Mouse (Mus musculus): ENCODE measurements around the gene Gpd1l. TPM values are rescaled to one million over a fixed set of nuclear protein-coding genes. Genes with fewer than 3 reads are reported as not detected.

The Gpd1l gene
- polyA plus RNA-seq, 1 experiment, result 3.2 TPM

DNA sequence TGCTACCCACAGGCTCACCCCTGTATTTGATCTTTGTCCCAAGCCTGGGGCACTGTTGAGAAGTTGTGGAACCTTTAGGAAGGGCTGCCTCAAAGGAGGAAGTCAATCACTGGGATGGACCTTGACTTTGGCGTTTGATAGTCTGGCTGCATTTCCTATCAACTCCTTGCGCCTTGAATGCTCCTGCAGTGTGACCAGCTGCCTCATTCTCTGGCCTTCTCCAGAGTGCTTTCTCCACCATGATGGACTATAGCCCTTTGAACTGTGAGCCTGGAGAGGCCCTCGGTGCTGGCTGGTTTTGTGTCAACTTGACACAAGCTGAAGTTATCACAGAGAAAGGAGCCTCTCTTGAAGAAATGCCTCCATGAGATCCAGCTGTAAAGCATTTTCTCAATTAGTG, 10.9 kb upstream of the Gpd1l start:
- Histone ChIP-seq H3K36me3 (ENCODE audit: control insufficient read depth, insufficient read depth, low read length) (no peaks in the 10 kb centered on the region), H3K4me1 (ENCODE audit: control insufficient read depth, insufficient read depth, low read length) (no peaks in the 10 kb centered on the region), H3K4me3 (ENCODE audit: control insufficient read depth, low read depth, low read length) (no peak overlapping the region), H3K27me3 (ENCODE audit: control insufficient read depth, insufficient read depth, low read length) (no peaks in the 10 kb centered on the region), H3K27ac (ENCODE audit: control insufficient read depth, insufficient read depth, low read depth, low read length) (no peak overlapping the region)
- TF ChIP-seq POLR2A (IDR thresholded peaks at IDR 0.05; ENCODE audit: control insufficient read depth, low read depth, low read length) (no peak), CTCF (IDR thresholded peaks at IDR 0.05; ENCODE audit: control insufficient read depth, insufficient read depth, insufficient replicate concordance, low read depth, low read length) (no peak)

- TF ChIP-seq POLR2A (IDR thresholded peaks at IDR 0.05; ENCODE audit: control insufficient read depth, low read depth, low read length), result no peak
- TF ChIP-seq CTCF (IDR thresholded peaks at IDR 0.05; ENCODE audit: control insufficient read depth, insufficient read depth, insufficient replicate concordance, low read depth, low read length), result no peak
- Histone ChIP-seq H3K36me3 (ENCODE audit: control insufficient read depth, insufficient read depth, low read length) (no peaks in the 10 kb centered on the region), H3K27ac (ENCODE audit: control insufficient read depth, insufficient read depth, low read depth, low read length) (no peak overlapping the region), H3K4me3 (ENCODE audit: control insufficient read depth, low read depth, low read length) (no peak overlapping the region), H3K27me3 (ENCODE audit: control insufficient read depth, insufficient read depth, low read length) (no peaks in the 10 kb centered on the region), H3K4me1 (ENCODE audit: control insufficient read depth, insufficient read depth, low read length) (peaks cover 16% of the 10 kb centered on the region)
Observed at GRCm38 (mm10) chr9:114936687-114937086, 2.9 kb upstream of the Gpd1l start.

- Histone ChIP-seq H3K4me3 (ENCODE audit: control insufficient read depth, low read depth, low read length) (no peak overlapping the region), H3K4me1 (ENCODE audit: control insufficient read depth, insufficient read depth, low read length) (peaks cover 16% of the 10 kb centered on the region), H3K27ac (ENCODE audit: control insufficient read depth, insufficient read depth, low read depth, low read length) (no peak overlapping the region), H3K36me3 (ENCODE audit: control insufficient read depth, insufficient read depth, low read length) (no peaks in the 10 kb centered on the region), H3K27me3 (ENCODE audit: control insufficient read depth, insufficient read depth, low read length) (no peaks in the 10 kb centered on the region)
- TF ChIP-seq CTCF (IDR thresholded peaks at IDR 0.05; ENCODE audit: control insufficient read depth, insufficient read depth, insufficient replicate concordance, low read depth, low read length), result no peak
- no peak for TF ChIP-seq POLR2A (IDR thresholded peaks at IDR 0.05; ENCODE audit: control insufficient read depth, low read depth, low read length)
Observed at GRCm38 (mm10) chr9:114935321-114935720, 1.5 kb upstream of the Gpd1l start.

DNA sequence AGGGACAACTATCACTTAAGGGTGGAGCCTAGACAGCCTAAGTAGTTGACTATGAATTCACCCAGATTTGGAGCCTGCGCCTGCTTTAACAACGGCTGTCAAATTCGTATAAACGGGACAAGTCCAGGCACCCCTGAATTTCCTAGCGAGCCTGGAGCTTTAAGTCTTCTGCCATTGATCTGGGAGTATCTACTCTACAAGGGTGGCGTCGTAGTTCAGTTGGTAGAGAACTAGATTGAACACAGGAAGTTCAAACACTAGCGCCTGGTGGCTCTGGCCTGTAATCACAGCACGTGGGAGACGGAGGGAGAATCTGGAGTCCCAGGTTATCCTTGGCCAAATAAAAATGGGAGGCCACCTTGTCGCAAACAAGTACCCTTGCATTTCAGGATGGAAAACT, 444 bp upstream of the Gpd1l start:
- Histone ChIP-seq H3K27ac (ENCODE audit: control insufficient read depth, insufficient read depth, low read depth, low read length) (no peak overlapping the region), H3K4me1 (ENCODE audit: control insufficient read depth, insufficient read depth, low read length) (peaks cover 16% of the 10 kb centered on the region), H3K4me3 (ENCODE audit: control insufficient read depth, low read depth, low read length) (peak overlapping the region; percentile 90), H3K36me3 (ENCODE audit: control insufficient read depth, insufficient read depth, low read length) (no peaks in the 10 kb centered on the region), H3K27me3 (ENCODE audit: control insufficient read depth, insufficient read depth, low read length) (no peaks in the 10 kb centered on the region)
- no peak for TF ChIP-seq POLR2A (IDR thresholded peaks at IDR 0.05; ENCODE audit: control insufficient read depth, low read depth, low read length)
- no peak for TF ChIP-seq CTCF (IDR thresholded peaks at IDR 0.05; ENCODE audit: control insufficient read depth, insufficient read depth, insufficient replicate concordance, low read depth, low read length)

- H3K4me1 ChIP-seq (ENCODE audit: control insufficient read depth, insufficient read depth, low read length), result peaks cover 16% of the 10 kb centered on the region
- H3K36me3 ChIP-seq (ENCODE audit: control insufficient read depth, insufficient read depth, low read length), result no peaks in the 10 kb centered on the region
- H3K27ac ChIP-seq (ENCODE audit: control insufficient read depth, insufficient read depth, low read depth, low read length), result peak overlapping the region; percentile 72
- H3K27me3 ChIP-seq (ENCODE audit: control insufficient read depth, insufficient read depth, low read length), result no peaks in the 10 kb centered on the region
- peak overlapping the region; percentile 90 for H3K4me3 ChIP-seq (ENCODE audit: control insufficient read depth, low read depth, low read length)
- TF ChIP-seq POLR2A (IDR thresholded peaks at IDR 0.05; ENCODE audit: control insufficient read depth, low read depth, low read length) (no peak), CTCF (IDR thresholded peaks at IDR 0.05; ENCODE audit: control insufficient read depth, insufficient read depth, insufficient replicate concordance, low read depth, low read length) (no peak)
Observed at GRCm38 (mm10) chr9:114933037-114933722, 607 bp downstream of the Gpd1l start.

DNA sequence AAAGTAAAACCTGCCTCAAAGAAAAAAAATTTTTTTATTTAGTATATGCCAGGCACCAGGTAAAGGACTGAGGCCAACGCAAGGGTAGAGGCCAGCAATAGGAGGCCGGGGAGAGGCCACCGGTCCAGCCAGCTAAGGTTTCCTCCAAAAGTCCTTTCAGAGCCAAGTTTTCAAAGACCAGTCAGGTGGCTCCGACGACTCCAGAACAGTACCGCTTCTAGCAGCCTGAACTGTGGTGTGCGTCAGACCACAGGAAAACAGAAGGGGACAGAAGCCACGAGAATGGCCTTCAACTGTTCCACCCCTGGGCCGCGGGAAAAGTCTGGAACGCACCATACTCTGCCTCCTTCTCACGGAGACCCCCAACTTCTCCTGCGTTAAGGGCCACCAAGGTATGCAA, 1.2 kb downstream of the Gpd1l start:
- Histone ChIP-seq H3K4me3 (ENCODE audit: control insufficient read depth, low read depth, low read length) (peak overlapping the region; percentile 90), H3K4me1 (ENCODE audit: control insufficient read depth, insufficient read depth, low read length) (peaks cover 16% of the 10 kb centered on the region), H3K27me3 (ENCODE audit: control insufficient read depth, insufficient read depth, low read length) (no peaks in the 10 kb centered on the region), H3K27ac (ENCODE audit: control insufficient read depth, insufficient read depth, low read depth, low read length) (no peak overlapping the region), H3K36me3 (ENCODE audit: control insufficient read depth, insufficient read depth, low read length) (no peaks in the 10 kb centered on the region)
- TF ChIP-seq CTCF (IDR thresholded peaks at IDR 0.05; ENCODE audit: control insufficient read depth, insufficient read depth, insufficient replicate concordance, low read depth, low read length) (no peak), POLR2A (IDR thresholded peaks at IDR 0.05; ENCODE audit: control insufficient read depth, low read depth, low read length) (no peak)

GRCm38 (mm10) chr9:114930464-114931090, 3.2 kb downstream of the Gpd1l start:
- H3K27me3 ChIP-seq (ENCODE audit: control insufficient read depth, insufficient read depth, low read length), result no peaks in the 10 kb centered on the region
- peaks cover 16% of the 10 kb centered on the region for H3K4me1 ChIP-seq (ENCODE audit: control insufficient read depth, insufficient read depth, low read length)
- TF ChIP-seq POLR2A (IDR thresholded peaks at IDR 0.05; ENCODE audit: control insufficient read depth, low read depth, low read length), result no peak
- TF ChIP-seq CTCF (IDR thresholded peaks at IDR 0.05; ENCODE audit: control insufficient read depth, insufficient read depth, insufficient replicate concordance, low read depth, low read length), result no peak
- H3K4me3 ChIP-seq (ENCODE audit: control insufficient read depth, low read depth, low read length), result no peak overlapping the region
- H3K36me3 ChIP-seq (ENCODE audit: control insufficient read depth, insufficient read depth, low read length), result no peaks in the 10 kb centered on the region
- no peak overlapping the region for H3K27ac ChIP-seq (ENCODE audit: control insufficient read depth, insufficient read depth, low read depth, low read length)
